Mouse (Mus musculus) left cerebral cortex, adult 9 months (tissue): ENCODE data around the gene Itpkc.

ENCODE experiments used
- DNase-seq, 2 experiments: peaks; one replicate each; pipeline ENCODE4 v3.0.0; 2022; ENCODE audit warnings: low spot score in 2 of 2

Gene Itpkc

GRCm38 (mm10) chr7:27164112-27164947 is 64.1 kb downstream of the Itpkc start:
- peak in 1 of 2 experiments; percentile 40 for DNase-seq

DNA sequence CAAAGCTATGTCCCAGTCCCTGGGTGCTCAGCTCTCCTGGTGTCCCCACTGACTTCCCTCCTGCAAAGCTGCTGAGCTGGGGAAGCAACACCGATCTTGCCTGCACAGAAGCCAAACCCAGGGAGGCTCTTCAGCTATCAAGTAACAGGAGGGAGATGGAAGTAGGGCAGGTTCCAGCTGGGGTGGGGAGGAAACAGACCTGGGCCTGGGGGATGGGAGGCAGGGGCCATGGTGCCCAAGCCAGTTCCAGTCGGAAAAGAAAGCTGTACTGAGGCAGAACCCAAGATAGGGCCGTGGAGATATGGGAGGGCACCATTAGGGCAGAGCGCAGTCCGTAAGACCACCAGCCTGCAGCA is 65.0 kb downstream of the Itpkc start:
- no peak for DNase-seq

DNA sequence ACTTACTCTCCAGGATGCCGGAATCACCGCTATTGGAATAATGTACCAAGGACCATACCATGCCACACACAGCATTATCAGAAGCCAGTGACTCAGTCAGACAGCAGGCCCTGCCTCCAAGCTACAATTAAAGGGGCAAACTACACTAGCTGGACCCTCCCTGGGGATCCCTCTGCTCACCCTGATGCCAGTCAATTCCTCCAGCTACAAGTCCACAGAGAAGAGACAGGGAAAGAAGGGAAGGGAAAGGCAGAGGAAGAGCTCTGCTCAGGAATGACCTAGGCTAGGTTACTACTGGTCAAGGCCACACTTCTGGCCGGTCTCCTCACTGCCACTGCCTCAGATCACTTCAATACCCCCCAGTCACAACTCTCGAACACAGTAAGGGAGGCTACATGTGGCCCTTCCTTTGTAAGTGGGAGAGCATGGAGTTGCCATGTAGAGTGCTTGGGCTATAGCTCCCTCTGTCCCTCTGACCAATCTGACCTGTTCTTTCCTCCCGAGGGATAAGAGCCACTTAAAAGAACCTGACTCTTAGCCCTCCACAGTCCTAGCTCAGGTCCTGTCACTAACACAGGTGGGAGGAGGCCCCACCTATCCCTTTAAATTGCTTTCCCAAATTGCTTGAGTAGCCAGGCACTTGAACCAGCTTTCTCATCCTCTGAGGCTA is 65.5 kb downstream of the Itpkc start:
- DNase-seq: no peak

DNA sequence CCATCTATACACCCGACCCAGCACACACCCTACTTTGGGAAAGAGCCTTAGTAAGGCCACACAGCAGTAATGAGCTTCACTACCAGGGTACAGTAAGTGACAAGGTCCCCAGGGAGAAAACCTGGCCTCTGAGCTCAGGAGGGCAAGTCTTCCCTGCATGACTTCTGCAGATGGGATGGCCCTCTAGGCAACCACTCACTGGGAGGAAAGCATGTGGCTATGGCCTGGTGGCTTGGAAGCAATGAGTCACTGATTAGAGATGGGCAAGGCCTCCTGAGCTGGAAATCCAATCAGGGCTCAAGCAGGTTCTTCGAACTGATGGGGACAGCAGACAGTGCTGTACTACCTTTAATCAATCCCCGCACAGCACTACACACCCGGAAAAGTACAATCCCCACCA is 66.7 kb downstream of the Itpkc start:
- DNase-seq: no peak

DNA sequence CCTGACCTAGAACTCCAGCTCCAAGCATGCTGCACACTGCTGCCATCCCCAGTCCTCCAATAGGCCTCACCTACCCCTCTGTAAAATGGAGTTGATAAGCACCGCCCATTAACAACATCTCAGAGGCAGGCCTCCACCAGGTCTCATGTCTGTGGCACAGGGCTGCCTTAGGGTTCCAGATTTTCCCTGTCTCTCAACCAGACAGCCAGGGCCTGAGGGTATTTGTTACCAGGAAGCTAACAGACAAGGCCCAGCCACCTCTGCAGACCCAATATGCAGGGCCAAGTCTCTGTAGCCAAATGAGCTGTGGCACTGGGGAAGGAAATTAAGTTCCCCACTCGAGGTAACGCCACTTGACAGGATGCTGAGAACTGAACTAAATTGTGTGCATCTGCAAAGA is 67.5 kb downstream of the Itpkc start:
- DNase-seq: no peak

GRCm38 (mm10) chr7:27159882-27160281 is 68.6 kb downstream of the Itpkc start:
- DNase-seq: peak; percentile 80 to 88

DNA sequence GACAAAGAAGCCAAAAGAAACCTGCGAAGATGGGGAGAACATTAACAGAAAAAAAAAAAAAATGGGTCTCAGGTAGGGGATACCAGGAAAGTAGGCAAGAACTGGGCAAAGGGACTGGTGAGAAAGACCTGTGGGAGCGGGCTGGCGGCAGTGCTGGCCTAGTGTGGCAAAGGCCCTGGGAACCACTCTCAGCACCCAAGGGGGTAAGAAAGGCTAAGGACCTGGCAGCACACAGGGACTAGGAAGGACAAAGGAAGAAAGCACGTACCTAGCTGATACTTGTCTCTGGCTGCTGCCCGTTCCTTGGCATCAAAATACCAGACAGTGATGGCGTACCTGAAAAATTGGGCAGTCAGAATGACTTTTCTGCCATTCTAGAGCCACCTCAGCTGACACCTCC is 69.2 kb downstream of the Itpkc start:
- no peak for DNase-seq

GRCm38 (mm10) chr7:27158171-27158570 is 70.3 kb downstream of the Itpkc start:
- DNase-seq: no peak
